Mouse (Mus musculus): ENCODE results near the gene Pald1. TPM values are rescaled to one million over a fixed set of nuclear protein-coding genes. Genes with fewer than 3 reads are reported as not detected.

The Pald1 gene
- total RNA-seq, 1 experiment: 102 TPM

DNA sequence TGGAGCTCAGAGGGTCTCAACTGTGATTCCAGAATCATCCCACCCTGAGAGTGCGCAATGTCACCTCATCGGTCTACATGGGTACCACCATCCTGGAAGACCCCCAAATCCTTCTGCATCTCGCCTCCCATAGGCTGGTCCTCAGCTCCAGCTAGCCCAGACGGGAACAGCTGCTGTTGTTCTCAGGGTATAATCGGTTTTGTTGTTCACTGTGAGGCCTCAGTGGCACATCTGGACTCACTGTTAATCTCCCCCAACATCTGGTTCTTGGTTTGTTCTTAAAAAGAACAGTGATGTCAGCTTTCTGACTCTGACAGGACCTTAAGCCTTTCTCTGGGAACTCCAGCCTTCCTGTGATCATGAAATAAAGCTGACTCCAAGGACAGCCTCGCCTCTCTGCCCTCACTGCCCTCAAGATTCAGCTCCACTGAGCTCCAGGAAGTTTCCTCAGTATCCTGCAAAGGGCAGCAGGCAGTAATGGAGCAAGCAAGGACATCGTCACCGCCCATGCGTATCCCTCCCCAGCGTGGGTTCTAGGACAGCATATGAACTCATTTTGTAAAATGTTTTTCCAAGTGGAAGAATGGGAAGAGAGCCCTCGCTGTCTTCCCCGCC lies 74.5 kb downstream of the Pald1 start:
- Histone ChIP-seq H3K9me3 (ENCODE audit: control insufficient read depth, insufficient read depth, low read depth, low read length) (no peaks in the 10 kb centered on the region), H3K27ac (ENCODE audit: insufficient read depth, low read depth, low read length, poor library complexity, severe bottlenecking) (no peak overlapping the region), H3K9ac (ENCODE audit: insufficient read depth, low read depth, low read length, poor library complexity, severe bottlenecking) (no peak overlapping the region), H3K4me1 (ENCODE audit: control insufficient read depth in 2 of 2, insufficient read depth in 2 of 2, low read length in 2 of 2, poor library complexity in 1 of 2) (peaks cover 0 to 15% of the 10 kb centered on the region in 2 experiments), H3K36me3 (ENCODE audit: control insufficient read depth, insufficient read depth, low read length, poor library complexity, severe bottlenecking) (no peaks in the 10 kb centered on the region), H3K4me3 (ENCODE audit: insufficient read depth in 1 of 2, low read depth in 1 of 2, low read length in 2 of 2, poor library complexity in 1 of 2, severe bottlenecking in 1 of 2) (no peak overlapping the region)
- in situ Hi-C loops (cut with MboI; ENCODE audit: low sequenced_read_pairs in 2 of 2, unreplicated experiment in 2 of 2): no loop called here
- TF ChIP-seq HCFC1 (IDR thresholded peaks at IDR 0.05; ENCODE audit: borderline replicate concordance, insufficient read depth, low read length): no peak
- TF ChIP-seq ZNF384 (IDR thresholded peaks at IDR 0.05; ENCODE audit: low read depth, low read length): no peak
- no peak for TF ChIP-seq CHD2 (IDR thresholded peaks at IDR 0.05; ENCODE audit: low read depth, low read length)
- DNase-seq (ENCODE audit: low read depth, low spot score): no peak

DNA sequence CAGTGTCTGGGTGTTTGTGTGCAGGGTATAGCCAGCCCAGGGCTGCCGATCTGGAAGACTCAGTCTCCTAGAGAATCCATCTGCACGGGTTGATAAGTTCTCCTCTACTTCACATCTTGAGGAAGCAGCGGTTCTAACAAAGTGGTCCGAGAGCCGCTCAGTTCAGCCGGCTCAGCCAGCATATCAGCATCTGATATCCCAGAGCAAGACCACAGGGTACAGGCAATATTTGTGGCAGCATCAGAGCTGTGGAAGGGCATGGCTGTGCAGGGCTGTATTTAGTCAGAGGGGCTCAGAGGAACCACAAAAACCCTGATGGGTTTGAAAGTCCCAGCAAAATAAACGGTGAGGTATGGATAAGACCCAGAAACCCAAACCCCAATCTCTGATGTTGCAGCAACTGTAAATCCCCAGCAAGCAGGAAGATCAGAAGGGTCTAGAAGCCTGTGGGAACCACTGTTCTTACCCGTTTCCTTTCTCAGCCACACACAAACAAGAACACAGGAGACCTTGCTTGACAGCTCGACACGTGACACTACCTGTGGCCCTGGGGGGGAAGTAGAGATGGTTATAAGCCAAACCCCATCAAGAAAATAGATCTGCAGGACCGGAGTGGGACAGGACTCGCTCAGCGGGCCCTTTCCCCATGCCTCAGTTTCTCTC lies 77.3 kb downstream of the Pald1 start:
- TF ChIP-seq ZC3H11A (IDR thresholded peaks at IDR 0.05; ENCODE audit: borderline replicate concordance, low read depth, low read length) (no peak), CHD2 (IDR thresholded peaks at IDR 0.05; ENCODE audit: low read depth, low read length) (no peak), ZNF384 (IDR thresholded peaks at IDR 0.05; ENCODE audit: low read depth, low read length) (no peak), HCFC1 (IDR thresholded peaks at IDR 0.05; ENCODE audit: borderline replicate concordance, insufficient read depth, low read length) (no peak), MAFK (IDR thresholded peaks at IDR 0.05; ENCODE audit: insufficient read depth, low read depth, low read length) (no peak)
- Histone ChIP-seq H3K9me3 (ENCODE audit: control insufficient read depth, insufficient read depth, low read depth, low read length) (no peaks in the 10 kb centered on the region), H3K9ac (ENCODE audit: insufficient read depth, low read depth, low read length, poor library complexity, severe bottlenecking) (no peak overlapping the region), H3K4me1 (ENCODE audit: control insufficient read depth in 2 of 2, insufficient read depth in 2 of 2, low read length in 2 of 2, poor library complexity in 1 of 2) (peaks cover 0 to 8% of the 10 kb centered on the region in 2 experiments; a peak in 3 of 4 replicates), H3K4me3 (ENCODE audit: insufficient read depth in 1 of 2, low read depth in 1 of 2, low read length in 2 of 2, poor library complexity in 1 of 2, severe bottlenecking in 1 of 2) (no peak overlapping the region), H3K27ac (ENCODE audit: insufficient read depth, low read depth, low read length, poor library complexity, severe bottlenecking) (no peak overlapping the region), H3K36me3 (ENCODE audit: control insufficient read depth, insufficient read depth, low read length, poor library complexity, severe bottlenecking) (no peaks in the 10 kb centered on the region)
- in situ Hi-C loops (cut with MboI; ENCODE audit: low sequenced_read_pairs in 2 of 2, unreplicated experiment in 2 of 2): no loop called here
- no peak for DNase-seq (ENCODE audit: low read depth, low spot score)

DNA sequence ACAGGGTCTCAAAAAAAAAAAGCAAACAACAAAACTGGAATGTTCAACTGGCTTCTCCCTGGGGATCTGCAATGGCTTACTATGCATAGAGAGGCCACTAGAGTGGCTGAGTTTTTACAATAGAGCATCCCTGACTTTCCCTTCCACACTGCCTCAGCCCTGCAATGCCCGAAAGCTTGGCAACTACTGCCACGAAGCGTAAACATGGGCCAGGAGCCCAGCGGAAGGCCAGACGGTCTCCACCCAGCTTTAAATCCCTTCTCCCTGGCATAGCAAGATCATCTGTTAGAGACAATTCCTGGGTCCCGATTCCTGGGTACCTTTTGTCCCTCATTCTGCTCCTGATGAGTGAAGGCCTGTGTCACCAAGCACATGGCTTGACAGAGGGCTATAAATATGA lies 79.3 kb downstream of the Pald1 start:
- Histone ChIP-seq H3K36me3 (ENCODE audit: control insufficient read depth, insufficient read depth, low read length, poor library complexity, severe bottlenecking) (no peaks in the 10 kb centered on the region), H3K4me1 (ENCODE audit: control insufficient read depth in 2 of 2, insufficient read depth in 2 of 2, low read length in 2 of 2, poor library complexity in 1 of 2) (peaks cover 0 to 4% of the 10 kb centered on the region in 2 experiments; a peak in 3 of 4 replicates), H3K4me3 (ENCODE audit: insufficient read depth in 1 of 2, low read depth in 1 of 2, low read length in 2 of 2, poor library complexity in 1 of 2, severe bottlenecking in 1 of 2) (no peak overlapping the region), H3K27ac (ENCODE audit: insufficient read depth, low read depth, low read length, poor library complexity, severe bottlenecking) (no peak overlapping the region), H3K9ac (ENCODE audit: insufficient read depth, low read depth, low read length, poor library complexity, severe bottlenecking) (no peak overlapping the region), H3K9me3 (ENCODE audit: control insufficient read depth, insufficient read depth, low read depth, low read length) (no peaks in the 10 kb centered on the region)
- in situ Hi-C loops (cut with MboI; ENCODE audit: low sequenced_read_pairs in 2 of 2, unreplicated experiment in 2 of 2): no loop called here
- DNase-seq (ENCODE audit: low read depth, low spot score): no peak
- TF ChIP-seq ZNF384 (IDR thresholded peaks at IDR 0.05; ENCODE audit: low read depth, low read length): no peak
- TF ChIP-seq HCFC1 (IDR thresholded peaks at IDR 0.05; ENCODE audit: borderline replicate concordance, insufficient read depth, low read length): no peak
- no peak for TF ChIP-seq CHD2 (IDR thresholded peaks at IDR 0.05; ENCODE audit: low read depth, low read length)
- no peak for TF ChIP-seq MAFK (IDR thresholded peaks at IDR 0.05; ENCODE audit: insufficient read depth, low read depth, low read length)
- no peak for TF ChIP-seq ZC3H11A (IDR thresholded peaks at IDR 0.05; ENCODE audit: borderline replicate concordance, low read depth, low read length)

- Histone ChIP-seq H3K9me3 (ENCODE audit: control insufficient read depth, insufficient read depth, low read depth, low read length) (no peaks in the 10 kb centered on the region), H3K9ac (ENCODE audit: insufficient read depth, low read depth, low read length, poor library complexity, severe bottlenecking) (no peak overlapping the region), H3K36me3 (ENCODE audit: control insufficient read depth, insufficient read depth, low read length, poor library complexity, severe bottlenecking) (no peaks in the 10 kb centered on the region), H3K27ac (ENCODE audit: insufficient read depth, low read depth, low read length, poor library complexity, severe bottlenecking) (no peak overlapping the region), H3K4me3 (ENCODE audit: insufficient read depth in 1 of 2, low read depth in 1 of 2, low read length in 2 of 2, poor library complexity in 1 of 2, severe bottlenecking in 1 of 2) (no peak overlapping the region), H3K4me1 (ENCODE audit: control insufficient read depth in 2 of 2, insufficient read depth in 2 of 2, low read length in 2 of 2, poor library complexity in 1 of 2) (peaks cover 0 to 2% of the 10 kb centered on the region in 2 experiments; a peak in 2 of 4 replicates)
- no peak for DNase-seq (ENCODE audit: low read depth, low spot score)
- in situ Hi-C loops (cut with MboI; ENCODE audit: low sequenced_read_pairs in 2 of 2, unreplicated experiment in 2 of 2): no loop called here
- no peak for TF ChIP-seq ZNF384 (IDR thresholded peaks at IDR 0.05; ENCODE audit: low read depth, low read length)
Measured at GRCm38 (mm10) chr10:61300996-61301395, 82.3 kb downstream of the Pald1 start.

DNA sequence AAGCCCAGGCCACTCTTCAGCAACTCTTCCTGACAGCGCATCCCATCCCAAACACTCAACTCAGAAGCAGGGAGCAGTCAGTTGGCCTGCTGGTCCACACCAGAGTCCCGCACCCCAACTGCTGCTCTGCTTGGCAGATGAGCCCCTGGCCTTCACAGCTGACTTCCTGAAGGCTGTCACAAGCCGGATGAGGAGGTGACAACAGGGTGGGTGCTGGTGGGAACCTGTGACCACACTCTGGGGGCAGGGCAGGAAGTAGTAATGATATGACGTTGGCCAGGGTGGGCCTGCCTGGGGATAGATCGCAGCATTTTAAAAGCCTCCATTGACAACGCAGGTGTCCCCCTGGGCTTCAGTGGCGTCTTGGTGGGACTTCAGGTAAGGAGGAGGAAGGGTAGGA lies 85.9 kb downstream of the Pald1 start, which contains the start of gene Prf1:
TSS of gene Prf1 (plus strand) at position 357 of the 400 bp plus-strand sequence.
- Histone ChIP-seq H3K9ac (ENCODE audit: insufficient read depth, low read depth, low read length, poor library complexity, severe bottlenecking) (no peak within 1 kb of the TSS), H3K27ac (ENCODE audit: insufficient read depth, low read depth, low read length, poor library complexity, severe bottlenecking) (no peak within 1 kb of the TSS), H3K36me3 (ENCODE audit: control insufficient read depth, insufficient read depth, low read length, poor library complexity, severe bottlenecking) (no peaks in the 10 kb centered on the region), H3K4me3 (ENCODE audit: insufficient read depth in 1 of 2, low read depth in 1 of 2, low read length in 2 of 2, poor library complexity in 1 of 2, severe bottlenecking in 1 of 2) (no peak within 1 kb of the TSS), H3K9me3 (ENCODE audit: control insufficient read depth, insufficient read depth, low read depth, low read length) (no peaks in the 10 kb centered on the region), H3K4me1 (ENCODE audit: control insufficient read depth in 2 of 2, insufficient read depth in 2 of 2, low read length in 2 of 2, poor library complexity in 1 of 2) (no peaks in the 10 kb centered on the region)
- in situ Hi-C loops (cut with MboI; ENCODE audit: low sequenced_read_pairs in 2 of 2, unreplicated experiment in 2 of 2): no loop called here
- no peak for DNase-seq (ENCODE audit: low read depth, low spot score)
- TF ChIP-seq CHD2 (IDR thresholded peaks at IDR 0.05; ENCODE audit: low read depth, low read length) (no peak), HCFC1 (IDR thresholded peaks at IDR 0.05; ENCODE audit: borderline replicate concordance, insufficient read depth, low read length) (no peak), ZNF384 (IDR thresholded peaks at IDR 0.05; ENCODE audit: low read depth, low read length) (no peak), MAFK (IDR thresholded peaks at IDR 0.05; ENCODE audit: insufficient read depth, low read depth, low read length) (no peak), ZC3H11A (IDR thresholded peaks at IDR 0.05; ENCODE audit: borderline replicate concordance, low read depth, low read length) (no peak)

Measured in ES-E14 (cell line).